Mouse (Mus musculus) G1E (cell line): ENCODE data around the gene Rabif.

Source experiments
- CTCF ChIP-seq: IDR thresholded peaks from 2 replicates; pipeline ENCODE4 v1.5.1; 2012; ENCODE audit warnings: low read depth, low read length, inconsistent platforms, mixed read lengths
- GATA1 ChIP-seq: IDR thresholded peaks from 2 replicates; pipeline ENCODE4 v1.6.1; 2012; ENCODE audit warnings: borderline replicate concordance, low read length, inconsistent platforms, mixed read lengths
- TAL1 ChIP-seq: conservative IDR thresholded peaks from 2 replicates; pipeline ENCODE4 v1.6.1; 2012; ENCODE audit warnings: low read depth, low read length, inconsistent platforms, mixed read lengths

- TF ChIP-seq CTCF (no peak), GATA1 (no peak), TAL1 (no peak)
Measured at GRCm38 (mm10) chr1:134500916-134501315, 6.5 kb downstream of the Rabif start.
